Mouse (Mus musculus) A20 (cell line): ENCODE data around the gene Hoxa4.

Source experiments
- DNase-seq: peaks from one replicate; pipeline ENCODE4 v3.0.0-alpha.2; 2011; ENCODE audit warnings: low read depth, low spot score

Gene Hoxa4

DNA sequence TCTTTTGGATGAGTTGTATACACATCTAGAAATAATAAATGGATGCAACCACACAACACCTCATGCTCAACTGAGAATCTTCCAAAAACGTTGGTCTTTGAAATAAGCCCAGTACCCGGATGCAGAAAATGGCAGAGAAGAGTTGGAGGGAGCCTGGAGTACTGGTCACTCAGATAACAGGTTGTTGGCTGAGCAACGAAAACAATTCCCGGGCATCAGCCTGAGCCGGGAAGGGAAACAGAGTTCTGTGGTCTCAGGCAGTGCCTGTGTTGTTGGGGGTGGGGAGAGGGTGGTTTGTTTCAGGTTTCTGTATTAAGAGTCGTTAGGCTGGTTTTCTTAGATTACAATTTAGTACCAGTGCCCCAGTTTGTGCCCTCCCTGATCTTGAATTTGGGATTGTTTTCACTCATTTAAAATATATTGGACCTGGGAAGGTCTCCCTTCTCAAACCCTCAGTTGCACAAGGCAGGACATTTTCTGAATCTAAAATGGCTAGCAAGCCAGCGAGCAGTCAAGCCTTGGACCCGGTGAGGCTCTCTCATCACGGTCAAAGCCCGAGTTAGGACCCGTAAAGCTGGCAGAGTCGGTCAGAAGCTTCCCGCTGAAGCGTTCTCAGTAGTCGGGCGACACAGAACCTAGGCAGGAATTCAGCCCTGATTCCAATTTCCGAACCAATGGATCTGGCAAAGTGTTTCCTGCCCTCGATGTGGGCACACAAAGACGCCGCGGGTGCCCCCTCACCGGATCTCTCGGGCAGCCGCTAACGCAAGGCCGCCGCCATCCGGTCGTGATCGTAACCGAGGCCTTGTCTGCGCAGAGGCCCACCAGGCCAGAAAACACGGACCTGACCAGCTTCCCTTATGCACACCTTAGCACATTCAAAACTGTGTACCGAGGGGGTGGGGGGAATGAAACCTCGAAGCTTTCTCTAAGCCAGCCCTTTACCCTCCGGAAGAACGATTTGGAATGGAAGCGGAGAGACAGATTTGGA lies 37.2 kb upstream of the Hoxa4 start:
- DNase-seq, result no peak

DNA sequence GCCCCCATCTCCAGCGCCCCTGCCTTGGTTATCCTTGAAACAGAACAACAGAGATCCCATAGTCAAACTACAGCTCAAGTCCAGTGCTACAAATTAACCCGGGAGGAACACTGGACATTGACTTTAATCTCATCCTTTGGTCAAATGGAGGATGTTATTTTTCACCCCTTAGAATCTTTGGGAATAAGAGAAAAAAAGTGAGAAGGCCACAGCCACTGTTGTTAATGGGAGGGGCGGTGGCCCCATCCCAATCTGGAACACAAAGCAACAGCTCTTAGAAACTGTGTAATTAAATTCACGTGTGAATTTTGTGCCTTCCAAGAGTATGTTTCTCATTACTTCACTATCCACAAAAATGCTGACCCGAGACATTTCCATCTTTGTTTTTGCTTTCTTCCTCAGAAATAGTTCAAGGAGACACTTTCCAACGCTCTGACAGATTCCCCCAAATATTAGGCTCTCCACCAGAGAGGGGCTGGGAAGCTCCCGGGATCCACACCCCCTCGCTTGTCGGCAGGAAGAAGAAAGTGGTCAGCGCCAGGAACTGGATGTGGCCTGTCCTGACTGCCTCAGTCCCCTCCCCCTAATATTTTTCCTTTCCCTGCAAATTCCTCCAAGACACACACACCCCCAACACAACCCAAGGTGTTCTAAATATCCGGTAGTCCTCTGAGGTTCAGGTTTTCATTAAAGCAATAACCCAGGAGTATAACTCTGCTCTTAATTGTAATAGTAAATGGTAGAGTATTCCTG lies 36.1 kb upstream of the Hoxa4 start:
- no peak for DNase-seq

- DNase-seq, result no peak
Observed at GRCm38 (mm10) chr6:52226569-52227257, 35.2 kb upstream of the Hoxa4 start.

GRCm38 (mm10) chr6:52225612-52226568 lies 34.3 kb upstream of the Hoxa4 start:
- DNase-seq, result peak; percentile 97

DNA sequence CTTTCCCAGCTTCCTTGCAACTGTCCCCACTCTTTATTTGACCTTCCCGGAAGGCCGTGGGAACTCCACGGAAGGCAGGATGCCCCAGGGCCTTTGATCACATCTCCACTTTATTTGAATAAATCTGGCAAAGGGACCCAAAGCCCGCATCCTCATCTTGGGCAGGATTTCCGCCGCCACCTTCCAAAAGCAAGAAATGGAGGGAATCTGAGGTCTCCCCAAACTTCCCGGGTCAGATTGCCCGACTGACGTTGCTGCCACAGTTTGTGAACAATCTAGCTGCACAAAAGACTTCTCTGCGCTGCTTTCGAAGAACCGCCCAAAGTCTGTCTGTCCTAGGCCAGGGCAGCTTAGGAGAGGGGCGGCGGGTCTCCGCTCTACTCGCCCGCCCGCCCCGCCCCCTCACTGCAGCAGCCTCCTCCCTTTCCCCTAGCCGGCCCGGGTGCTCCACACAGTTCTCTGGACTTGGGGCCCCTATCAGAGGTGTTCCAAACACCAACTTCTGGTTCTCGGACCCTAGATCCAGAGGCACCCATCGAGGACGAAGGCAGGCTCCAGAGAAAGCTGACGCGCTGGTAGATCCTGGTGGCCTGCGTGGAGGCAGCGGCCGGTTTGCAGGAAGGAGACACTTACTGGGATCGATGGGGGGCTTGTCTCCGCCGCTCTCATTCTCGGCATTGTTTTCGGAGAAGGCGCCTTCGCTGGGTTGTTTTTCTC lies 33.5 kb upstream of the Hoxa4 start:
- peak; percentile 62 for DNase-seq

- DNase-seq, result no peak
Observed at GRCm38 (mm10) chr6:52223939-52224760, 32.6 kb upstream of the Hoxa4 start.

DNA sequence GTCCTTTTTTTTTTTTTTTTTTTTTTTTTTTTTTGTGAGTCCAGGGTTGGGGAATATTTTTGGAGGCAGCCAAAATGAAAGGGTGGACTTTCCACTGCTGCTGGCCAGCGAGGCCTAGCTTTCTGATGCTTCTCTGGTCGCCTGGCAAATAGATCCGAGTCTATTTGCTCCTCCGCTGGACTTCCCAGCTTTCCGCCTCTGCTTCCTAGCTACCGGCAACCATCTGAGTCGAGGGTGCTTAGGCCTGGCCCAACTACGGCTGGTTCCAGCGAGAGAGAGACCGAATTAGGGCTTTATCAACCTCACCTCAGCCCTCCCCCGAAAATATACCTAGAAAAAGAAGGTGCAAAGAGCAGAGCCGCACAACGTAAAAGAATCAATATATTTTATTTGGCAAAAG lies 31.2 kb upstream of the Hoxa4 start:
- DNase-seq, result no peak

DNA sequence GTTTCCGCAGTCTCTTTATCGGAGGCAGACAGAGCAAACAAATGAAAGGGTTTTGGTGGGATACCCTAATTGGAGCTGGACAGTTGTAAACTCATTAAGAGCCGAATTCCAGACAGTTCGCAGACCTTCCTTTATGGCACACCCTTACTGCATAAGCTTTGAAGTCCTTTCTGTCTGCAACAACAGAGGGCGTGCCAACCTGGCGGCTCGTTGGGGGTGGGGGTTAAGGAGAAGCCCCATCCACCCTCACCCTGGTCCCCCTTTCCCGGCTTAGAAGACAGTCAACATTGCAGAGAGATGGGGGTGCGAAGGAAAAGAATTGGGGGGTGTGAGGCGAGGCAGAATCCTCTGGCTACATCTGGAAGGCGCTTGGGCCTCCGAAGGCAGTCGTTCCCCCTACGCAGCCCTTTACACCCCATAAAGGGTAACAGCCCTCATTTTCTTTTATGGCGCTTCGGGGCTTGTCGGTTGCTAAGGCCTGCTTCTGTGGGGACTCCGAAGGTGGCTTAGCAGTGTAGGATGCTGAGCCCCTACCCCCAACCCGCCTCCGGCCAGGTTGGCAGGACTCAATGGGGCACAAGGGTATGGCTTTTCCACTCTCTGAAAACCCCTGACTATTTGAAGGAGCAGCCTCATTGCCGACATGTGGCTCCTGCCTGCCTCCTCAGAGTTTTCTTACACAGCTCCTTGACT lies 30.6 kb upstream of the Hoxa4 start:
- DNase-seq, result no peak

DNA sequence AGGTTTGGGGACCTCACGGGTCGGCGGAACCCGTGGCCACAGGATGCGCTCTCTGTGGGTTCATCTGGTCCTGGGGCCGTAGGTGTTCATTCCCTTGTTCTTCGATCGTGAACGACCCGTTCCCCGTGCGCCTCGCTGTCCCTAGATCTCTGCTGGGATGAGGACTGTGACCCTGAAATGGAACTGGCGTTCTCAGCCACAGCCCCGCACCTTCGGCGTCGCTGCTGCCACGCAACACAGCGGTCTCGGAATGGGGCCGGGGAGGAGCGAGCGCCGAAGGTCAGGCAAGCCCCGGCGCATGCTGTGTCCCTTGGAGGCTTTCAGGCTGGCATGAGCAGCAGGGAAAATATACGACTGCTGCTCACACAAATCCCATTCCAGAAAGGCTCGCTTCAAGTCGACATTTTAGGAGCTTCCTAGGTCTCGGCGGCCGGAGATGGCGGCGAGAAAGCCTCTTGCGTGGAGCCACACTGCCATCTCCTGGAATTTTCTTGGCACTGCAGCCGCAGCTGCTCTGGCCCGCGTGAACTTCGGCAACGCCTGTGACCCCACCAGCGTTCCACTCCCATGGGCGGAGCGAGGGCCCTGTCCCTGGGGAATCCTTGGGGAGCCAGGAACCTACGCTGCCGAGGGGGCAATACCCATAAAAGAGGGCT lies 29.9 kb upstream of the Hoxa4 start, which contains the start of gene Hoxa7:
Gene Hoxa7 (minus strand): TSS at position 518 of the 656 bp plus-strand sequence.
- DNase-seq, result peak; percentile 92

- no peak for DNase-seq
Observed at GRCm38 (mm10) chr6:52220865-52221310, 29.3 kb upstream of the Hoxa4 start.

DNA sequence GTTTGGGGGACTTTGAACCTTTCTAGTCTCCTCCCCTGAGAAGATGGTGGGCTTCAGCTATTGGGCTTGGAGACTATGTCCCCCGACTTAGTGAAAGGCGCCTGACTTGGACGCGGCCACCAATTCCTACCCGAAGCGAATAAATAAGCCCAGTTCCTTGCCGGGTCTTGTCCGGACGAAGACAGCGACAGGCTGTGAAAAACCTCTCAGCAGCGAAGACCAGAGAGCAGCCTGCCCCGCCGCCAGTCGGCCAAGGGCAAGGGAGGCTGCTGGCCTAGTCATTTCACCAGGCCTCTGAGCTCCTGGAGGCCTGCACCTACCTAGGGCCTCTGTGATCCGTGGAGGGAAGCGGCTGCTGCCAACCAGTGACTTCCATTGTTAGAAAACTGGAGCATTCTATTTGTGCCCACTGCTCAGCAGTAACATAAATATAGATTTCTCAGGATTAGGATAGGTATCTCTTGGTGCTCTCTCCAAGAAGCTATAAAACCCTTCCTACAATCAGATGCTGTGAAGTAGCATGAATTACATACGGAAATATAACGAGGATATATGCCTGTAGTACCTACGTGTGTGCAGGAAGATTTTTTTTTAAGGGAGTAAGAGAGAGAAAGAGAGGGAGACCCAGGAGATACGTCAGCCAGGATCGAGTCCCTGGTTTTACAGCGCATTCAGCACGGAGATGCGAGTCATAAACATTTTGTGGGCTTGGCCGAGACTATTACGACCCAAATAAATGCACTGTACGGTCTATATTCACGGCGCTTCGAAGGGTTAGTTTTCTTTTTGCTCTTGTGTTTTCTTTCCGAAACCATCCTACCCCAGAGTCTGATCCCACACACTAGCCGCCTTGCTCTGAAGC lies 28.7 kb upstream of the Hoxa4 start:
- no peak for DNase-seq

DNA sequence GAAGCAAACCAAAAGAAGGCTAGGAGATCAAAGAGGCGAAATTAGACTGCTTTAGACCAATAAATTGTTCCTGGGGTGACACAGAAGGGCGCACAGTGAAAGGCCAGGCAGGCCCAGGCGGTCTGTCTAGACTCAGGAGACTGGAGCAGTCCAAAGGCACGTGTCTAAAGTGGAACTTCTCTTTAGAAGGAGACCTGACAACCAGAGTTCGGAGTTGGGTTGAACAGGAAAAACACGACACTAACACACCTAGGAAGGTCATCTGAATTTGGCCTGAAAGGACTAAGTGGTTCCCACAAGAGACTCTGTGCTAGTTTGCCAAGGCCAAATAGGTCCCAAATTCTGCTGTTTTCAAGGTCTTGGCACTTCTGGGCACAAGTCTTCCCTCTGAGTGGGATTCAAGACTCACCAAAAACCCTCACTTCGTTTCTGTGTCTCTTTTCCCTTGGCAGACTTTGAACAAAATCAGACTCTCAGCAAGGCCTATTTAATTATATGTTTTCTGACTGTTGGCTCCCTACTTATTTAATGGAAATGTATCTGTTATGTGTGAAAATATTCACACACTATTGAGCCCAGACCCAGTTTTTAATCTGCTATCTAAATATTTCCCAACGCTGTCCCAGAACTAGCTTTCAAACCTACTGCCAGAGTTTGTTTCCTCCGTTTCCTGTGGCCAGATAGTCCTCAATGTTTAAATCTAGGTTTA lies 27.8 kb upstream of the Hoxa4 start:
- DNase-seq, result no peak

DNA sequence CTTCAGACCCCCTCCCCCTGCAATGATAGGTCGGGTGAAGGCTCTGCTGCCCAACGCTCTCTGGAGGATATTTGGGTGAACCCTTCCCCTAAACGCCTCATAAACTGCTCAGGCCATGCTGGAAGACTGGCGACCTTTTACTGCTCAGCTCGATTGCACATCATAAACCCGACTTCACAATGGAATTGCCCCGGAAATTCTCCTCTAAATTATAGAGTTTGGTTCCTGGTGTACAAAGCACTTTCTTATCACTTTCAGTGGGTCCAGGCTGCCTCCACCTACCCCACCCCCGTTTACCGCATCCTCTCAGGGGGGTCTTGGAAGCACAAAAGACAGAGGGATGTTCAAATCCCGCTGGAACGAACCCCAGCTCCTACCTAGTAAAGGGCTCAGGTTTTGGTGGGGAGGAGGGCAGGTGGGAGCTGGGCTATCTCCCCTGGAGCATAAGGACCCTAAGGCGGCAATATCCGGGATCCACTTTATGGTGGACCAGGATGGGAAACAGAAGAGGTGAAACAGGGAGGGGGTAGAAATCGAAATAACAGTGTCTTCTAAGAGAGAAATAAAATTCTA lies 27.2 kb upstream of the Hoxa4 start:
- DNase-seq, result no peak

DNA sequence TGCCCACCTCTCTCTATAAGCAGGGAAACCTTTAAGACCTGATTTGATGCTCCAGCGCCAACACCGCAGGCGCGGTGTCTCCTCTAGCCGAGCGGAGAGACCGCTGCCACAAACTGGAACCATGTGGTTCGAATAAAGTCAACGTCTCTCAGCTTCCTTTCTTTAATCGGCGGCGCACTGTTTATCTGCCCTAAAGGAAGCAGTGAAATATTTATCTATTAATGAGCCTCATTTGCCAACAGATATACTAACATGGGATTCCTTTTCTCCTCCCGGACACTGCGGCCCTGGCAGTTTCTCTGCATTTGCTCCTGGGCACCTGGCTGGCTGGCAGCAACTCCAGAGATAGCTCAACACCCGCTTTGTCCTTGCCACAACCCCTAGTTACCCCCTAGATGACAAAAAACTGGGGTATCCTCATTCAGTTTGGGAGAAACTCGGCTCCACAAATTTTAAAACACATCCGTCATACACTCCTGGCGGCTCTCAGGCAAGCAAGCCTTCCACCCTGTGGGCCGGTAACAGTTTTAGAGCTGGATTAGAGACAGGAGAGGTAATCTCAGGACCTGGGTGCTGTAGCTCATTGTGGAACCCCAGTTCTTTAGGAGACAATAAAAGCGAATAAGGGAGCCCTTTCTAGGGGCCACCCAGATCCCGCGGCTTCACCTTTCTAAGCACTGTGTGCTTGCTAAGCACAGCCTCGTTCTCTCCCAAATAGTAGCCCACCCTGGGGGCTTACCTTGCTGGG lies 26.5 kb upstream of the Hoxa4 start:
- no peak for DNase-seq

- DNase-seq, result peak; percentile 94
Observed at GRCm38 (mm10) chr6:52217459-52217768, 25.9 kb upstream of the Hoxa4 start.
